Mouse (Mus musculus) lung, postnatal 0 days (tissue): Measurements from ENCODE around the gene Agt.

Experiments
- CTCF ChIP-seq: IDR thresholded peaks from 2 replicates; pipeline ENCODE4 v1.5.1; 2016; ENCODE audit warnings: antibody characterized with exemption, mild to moderate bottlenecking
- EP300 ChIP-seq: IDR thresholded peaks from 2 replicates; pipeline ENCODE4 v1.6.1; 2016; ENCODE audit warnings: antibody characterized with exemption, mild to moderate bottlenecking, control low read depth

DNA sequence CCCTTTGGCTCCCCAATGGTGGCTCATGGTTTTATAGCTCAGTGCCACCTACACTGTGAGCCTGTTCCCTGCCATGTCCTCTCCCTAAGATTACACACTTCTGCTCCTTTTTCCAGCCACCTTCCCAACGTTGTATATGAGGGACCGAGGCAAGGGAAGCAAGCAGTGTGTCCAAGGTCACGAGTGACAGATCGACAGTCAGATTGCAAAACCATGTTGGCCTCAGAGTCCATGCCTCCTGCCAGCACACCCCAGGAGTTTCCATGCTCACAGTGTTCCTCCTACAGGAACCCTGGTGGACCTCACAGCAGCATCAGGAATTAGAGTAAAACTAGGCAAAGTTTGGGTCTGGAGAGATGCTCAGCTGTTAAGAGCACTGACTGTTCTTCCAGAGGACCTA lies 19.9 kb upstream of the Agt start:
- no peak for TF ChIP-seq CTCF
- TF ChIP-seq EP300 = no peak
